Mouse (Mus musculus) testis, adult 2 months (tissue): ENCODE measurements around the gene Slc7a10.

Source experiments
- CTCF ChIP-seq: fragments of 200-500 bp; IDR thresholded peaks from 2 replicates; pipeline ENCODE4 v1.5.1; 2012; ENCODE audit warnings: low read depth, mild to moderate bottlenecking, inconsistent platforms, low read length, moderate library complexity; ENCODE audit not compliant: control insufficient read depth, insufficient read depth, insufficient replicate concordance
- POLR2A ChIP-seq: fragments of 200-500 bp; IDR thresholded peaks from 2 replicates; pipeline ENCODE4 v1.6.1; 2012; ENCODE audit warnings: low read depth, mild to moderate bottlenecking, inconsistent platforms, low read length, moderate library complexity; ENCODE audit not compliant: control insufficient read depth

DNA sequence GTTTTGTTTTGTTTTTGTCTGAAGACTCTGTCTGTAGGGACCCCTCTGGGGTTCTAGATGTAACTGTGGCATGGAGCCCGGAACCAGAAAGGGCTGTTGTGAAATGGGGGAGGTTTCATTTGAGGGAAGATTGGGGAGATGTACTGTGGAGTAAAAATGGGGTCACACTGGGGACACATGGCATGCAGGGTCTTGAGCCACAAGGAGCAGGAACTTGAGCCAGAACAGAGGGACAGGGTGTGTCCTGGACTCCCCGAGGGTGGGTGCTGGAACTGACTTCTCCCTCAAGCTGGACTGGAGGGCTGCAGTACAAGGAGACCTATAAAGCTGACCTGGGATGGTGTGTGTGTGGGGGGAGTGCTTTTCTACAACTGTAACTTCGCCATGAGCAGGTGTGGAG, 28.7 kb upstream of the Slc7a10 start:
- TF ChIP-seq CTCF (no peak), POLR2A (no peak)
